Mouse (Mus musculus) hindbrain, embryonic 16.5 days (tissue): ENCODE results near the gene Dnmt3a. TPM values are rescaled to one million over a fixed set of nuclear protein-coding genes. Genes with fewer than 3 reads are reported as not detected.

Source experiments
- ATAC-seq: fragments of 200-750 bp; cut with Nextera tagmentation; 2 replicates; pipeline ENCODE4 v1.8.0; 2017; ENCODE audit warnings: moderate TSS enrichment, moderate library complexity
- H3K27ac ChIP-seq: fragments of 300-500 bp; sonication (generic); 2 replicates; pipeline ENCODE4 v1.5.1; 2014; ENCODE audit warnings: low read depth, mild to moderate bottlenecking, control low read depth, low read length, moderate library complexity
- H3K27me3 ChIP-seq: fragments of 300-500 bp; sonication (generic); replicated peaks from 2 replicates; pipeline ENCODE4 v1.6.1; 2014; ENCODE audit warnings: low read length; ENCODE audit not compliant: control insufficient read depth, insufficient read depth
- H3K36me3 ChIP-seq: fragments of 300-500 bp; sonication (generic); 2 replicates; pipeline ENCODE4 v1.6.1; 2014; ENCODE audit warnings: mild to moderate bottlenecking, low read length, moderate library complexity, mixed read lengths; ENCODE audit not compliant: control insufficient read depth, insufficient read depth
- H3K4me1 ChIP-seq: fragments of 300-500 bp; sonication (generic); 2 replicates; pipeline ENCODE4 v1.6.1; 2014; ENCODE audit warnings: low read depth, low read length; ENCODE audit not compliant: control insufficient read depth, insufficient read depth
- H3K4me2 ChIP-seq: fragments of 300-500 bp; sonication (generic); 2 replicates; pipeline ENCODE4 v1.6.1; 2014; ENCODE audit warnings: mild to moderate bottlenecking, low read length, control low read depth, moderate library complexity
- H3K4me3 ChIP-seq: fragments of 300-500 bp; sonication (generic); 2 replicates; pipeline ENCODE4 v1.5.1; 2014; ENCODE audit warnings: mild to moderate bottlenecking, low read length, control low read depth, moderate library complexity
- H3K9ac ChIP-seq: fragments of 300-500 bp; sonication (generic); 2 replicates; pipeline ENCODE4 v1.6.1; 2014; ENCODE audit warnings: low read depth, mild to moderate bottlenecking, control low read depth, low read length, moderate library complexity
- H3K9me3 ChIP-seq: fragments of 300-500 bp; sonication (generic); 2 replicates; pipeline ENCODE4 v1.6.1; 2014; ENCODE audit warnings: mild to moderate bottlenecking, low read length, moderate library complexity; ENCODE audit not compliant: control insufficient read depth
- WGBS: fragments of 180-500 bp; shearing (Covaris S2); extraction: QIAGEN DNeasy Blood & Tissue Kit; methylation state at CpG from one replicate; pipeline ENCODE4 v1.1.7; 2014; 5-methylcytosine and 5-hydroxymethylcytosine counted together
- polyA plus RNA-seq: library from polyadenylated mRNA; unstranded; fragments of >200 nt; fragmentation: Nextera tagmentation; extraction: Ambion mirVana; gene quantifications from 2 replicates; pipeline ENCODE4 v1.2.1, GENCODE M21; 2015

Gene Dnmt3a
- polyA plus RNA-seq, 1 experiment from 2014 or later = 104 TPM

- Histone ChIP-seq H3K36me3 (peaks cover 23% of the 10 kb centered on the region), H3K4me3 (no peak overlapping the region), H3K27ac (no peak overlapping the region; the same call in 1 of the 2 replicates), H3K9me3 (no peaks in the 10 kb centered on the region), H3K4me2 (no peak overlapping the region), H3K9ac (no peak overlapping the region), H3K4me1 (no peaks in the 10 kb centered on the region), H3K27me3 (no peaks in the 10 kb centered on the region)
- WGBS = 36% methylated on average over 5 of the region's 5 CpGs
- ATAC-seq = 0 out of 2 replicates have a peak, but pooled peaks have one; percentile 16
These were observed 44.4 kb downstream of the Dnmt3a start for GRCm38 (mm10) chr12:3850165-3850564.

GRCm38 (mm10) chr12:3850731-3851130, 44.9 kb downstream of the Dnmt3a start:
- ATAC-seq = no peak
- no peak overlapping the region for H3K4me2 ChIP-seq
- H3K27me3 ChIP-seq = no peaks in the 10 kb centered on the region
- H3K27ac ChIP-seq = no peak overlapping the region
- no peak overlapping the region for H3K9ac ChIP-seq
- peaks cover 2% of the 10 kb centered on the region; the same call in 1 of the 2 replicates for H3K4me1 ChIP-seq
- WGBS = 27% methylated on average over 6 of the region's 6 CpGs
- peaks cover 20% of the 10 kb centered on the region for H3K36me3 ChIP-seq
- H3K4me3 ChIP-seq = no peak overlapping the region
- no peaks in the 10 kb centered on the region for H3K9me3 ChIP-seq

GRCm38 (mm10) chr12:3851179-3851578, 45.4 kb downstream of the Dnmt3a start:
- no peak for ATAC-seq
- H3K36me3 ChIP-seq = peaks cover 20% of the 10 kb centered on the region
- H3K9me3 ChIP-seq = no peaks in the 10 kb centered on the region
- H3K4me2 ChIP-seq = no peak overlapping the region
- H3K4me1 ChIP-seq = peaks cover 4% of the 10 kb centered on the region; the same call in 1 of the 2 replicates
- no peak overlapping the region for H3K4me3 ChIP-seq
- H3K27me3 ChIP-seq = no peaks in the 10 kb centered on the region
- no peak overlapping the region for H3K9ac ChIP-seq
- no peak overlapping the region for H3K27ac ChIP-seq
- WGBS = 47% methylated on average over 4 of the region's 4 CpGs

- 42% methylated on average over 5 of the region's 5 CpGs for WGBS
- no peak for ATAC-seq
- no peak overlapping the region for H3K4me2 ChIP-seq
- no peak overlapping the region for H3K9ac ChIP-seq
- peaks cover 20% of the 10 kb centered on the region for H3K36me3 ChIP-seq
- no peak overlapping the region for H3K4me3 ChIP-seq
- H3K4me1 ChIP-seq = peaks cover 7% of the 10 kb centered on the region; the same call in 1 of the 2 replicates
- no peaks in the 10 kb centered on the region for H3K9me3 ChIP-seq
- no peak overlapping the region for H3K27ac ChIP-seq
- no peaks in the 10 kb centered on the region for H3K27me3 ChIP-seq
These were observed 46.7 kb downstream of the Dnmt3a start for GRCm38 (mm10) chr12:3852521-3852920.

- H3K27ac ChIP-seq = no peak overlapping the region
- H3K27me3 ChIP-seq = no peaks in the 10 kb centered on the region
- H3K9me3 ChIP-seq = no peaks in the 10 kb centered on the region
- ATAC-seq = no peak
- no peak overlapping the region for H3K4me3 ChIP-seq
- H3K4me1 ChIP-seq = peaks cover 7% of the 10 kb centered on the region; the same call in 1 of the 2 replicates
- H3K9ac ChIP-seq = no peak overlapping the region
- 74% methylated on average over 4 of the region's 4 CpGs for WGBS
- H3K4me2 ChIP-seq = no peak overlapping the region
- peaks cover 19% of the 10 kb centered on the region for H3K36me3 ChIP-seq
These were observed 48.6 kb downstream of the Dnmt3a start for GRCm38 (mm10) chr12:3854419-3854818.

GRCm38 (mm10) chr12:3855762-3856501, 50.1 kb downstream of the Dnmt3a start:
- Histone ChIP-seq H3K4me1 (peaks cover 7% of the 10 kb centered on the region; the same call in 1 of the 2 replicates), H3K27me3 (no peaks in the 10 kb centered on the region), H3K36me3 (peaks cover 8% of the 10 kb centered on the region), H3K9ac (no peak overlapping the region), H3K4me3 (no peak overlapping the region), H3K4me2 (no peak overlapping the region), H3K27ac (peak overlapping the region; percentile 61), H3K9me3 (no peaks in the 10 kb centered on the region)
- WGBS = 54% methylated on average over 7 of the region's 7 CpGs
- ATAC-seq = peak; percentile 71

- 86% methylated on average over 2 of the region's 2 CpGs for WGBS
- Histone ChIP-seq H3K9me3 (no peaks in the 10 kb centered on the region), H3K9ac (no peak overlapping the region), H3K4me3 (no peak overlapping the region), H3K27ac (no peak overlapping the region), H3K4me2 (no peak overlapping the region), H3K27me3 (no peaks in the 10 kb centered on the region), H3K4me1 (peaks cover 7% of the 10 kb centered on the region; the same call in 1 of the 2 replicates), H3K36me3 (peaks cover 2% of the 10 kb centered on the region; the same call in 1 of the 2 replicates)
- ATAC-seq = no peak
These were observed 50.9 kb downstream of the Dnmt3a start for GRCm38 (mm10) chr12:3856748-3857147.

GRCm38 (mm10) chr12:3857231-3857630, 51.4 kb downstream of the Dnmt3a start:
- Histone ChIP-seq H3K36me3 (peaks cover 2% of the 10 kb centered on the region; the same call in 1 of the 2 replicates), H3K27me3 (no peaks in the 10 kb centered on the region), H3K27ac (no peak overlapping the region), H3K9me3 (no peaks in the 10 kb centered on the region), H3K9ac (no peak overlapping the region), H3K4me2 (no peak overlapping the region), H3K4me1 (peaks cover 7% of the 10 kb centered on the region; the same call in 1 of the 2 replicates), H3K4me3 (no peak overlapping the region)
- ATAC-seq = no peak
- WGBS = 81% methylated on average over 3 of the region's 3 CpGs

- Histone ChIP-seq H3K4me2 (no peak overlapping the region), H3K27ac (no peak overlapping the region), H3K4me1 (peaks cover 7% of the 10 kb centered on the region; the same call in 1 of the 2 replicates), H3K36me3 (peaks cover under 1% of the 10 kb centered on the region; the same call in 1 of the 2 replicates), H3K9me3 (no peaks in the 10 kb centered on the region), H3K9ac (no peak overlapping the region), H3K27me3 (no peaks in the 10 kb centered on the region), H3K4me3 (no peak overlapping the region)
- no peak for ATAC-seq
- WGBS = 83% methylated on average over 9 of the region's 9 CpGs
These were observed 52.0 kb downstream of the Dnmt3a start for GRCm38 (mm10) chr12:3857773-3858172.
